Mouse (Mus musculus) adrenal gland, postnatal 25 days (tissue): Measurements from ENCODE around the gene Epdr1. TPM values are rescaled to one million over a fixed set of nuclear protein-coding genes. Genes with fewer than 3 reads are reported as not detected.

ENCODE experiments used
- DNase-seq: peaks from one replicate; pipeline ENCODE4 v3.0.0; 2021; ENCODE audit warnings: mixed read lengths
- long read RNA-seq: library from polyadenylated mRNA; stranded (forward); transcript quantifications from one replicate; pipeline ENCODE4 v2.0.0, GENCODE M21; 2021
- total RNA-seq: library from RNA; stranded (reverse); gene quantifications from 2 replicates; pipeline ENCODE4 v1.2.3, GENCODE M21; 2021

Epdr1 gene
- 13.8 and 17.8 TPM in 2 replicates for total RNA-seq
- long read RNA-seq, transcript Epdr1-201 (3 exons, 2,363 nt) = major isoform, 34 of 37 reads
- long read RNA-seq, partial matches to known transcripts = 2 of 37 reads
- long read RNA-seq, other reads (novel, unspliced or antisense) = 1 of 37 reads

- DNase-seq = peak; percentile 61
Measured at GRCm38 (mm10) chr13:19619216-19619927, at the start of gene Epdr1. Gene Epdr1, minus strand, starts transcription at chr13:19619927.

GRCm38 (mm10) chr13:19668355-19669140, 48.8 kb upstream of the Epdr1 start:
- no peak for DNase-seq

GRCm38 (mm10) chr13:19652405-19652804, 32.7 kb upstream of the Epdr1 start:
- DNase-seq = no peak

GRCm38 (mm10) chr13:19649824-19650223, 30.1 kb upstream of the Epdr1 start:
- no peak for DNase-seq

GRCm38 (mm10) chr13:19644225-19644624, 24.5 kb upstream of the Epdr1 start:
- no peak for DNase-seq

GRCm38 (mm10) chr13:19643519-19643918, 23.8 kb upstream of the Epdr1 start:
- no peak for DNase-seq

- DNase-seq = no peak
Measured at GRCm38 (mm10) chr13:19640203-19640851, 20.6 kb upstream of the Epdr1 start.

GRCm38 (mm10) chr13:19636131-19636530, 16.4 kb upstream of the Epdr1 start:
- DNase-seq = no peak

- no peak for DNase-seq
Measured at GRCm38 (mm10) chr13:19630768-19631709, 11.3 kb upstream of the Epdr1 start.

GRCm38 (mm10) chr13:19626473-19626872, 6.7 kb upstream of the Epdr1 start:
- DNase-seq = no peak

GRCm38 (mm10) chr13:19624632-19625320, 5.0 kb upstream of the Epdr1 start:
- no peak for DNase-seq

- DNase-seq = no peak
Measured at GRCm38 (mm10) chr13:19623228-19623905, 3.6 kb upstream of the Epdr1 start.

GRCm38 (mm10) chr13:19622573-19623227, 3.0 kb upstream of the Epdr1 start, which contains the start of gene Sfrp4:
Gene Sfrp4, plus strand, starts transcription at chr13:19623104.
- peak; percentile 53 for DNase-seq

- DNase-seq = no peak
Measured at GRCm38 (mm10) chr13:19618841-19619215, 899 bp downstream of the Epdr1 start.

GRCm38 (mm10) chr13:19618081-19618480, 1.6 kb downstream of the Epdr1 start:
- no peak for DNase-seq

- no peak for DNase-seq
Measured at GRCm38 (mm10) chr13:19614311-19614710, 5.4 kb downstream of the Epdr1 start.

GRCm38 (mm10) chr13:19613426-19613825, 6.3 kb downstream of the Epdr1 start:
- no peak for DNase-seq

- DNase-seq = no peak
Measured at GRCm38 (mm10) chr13:19612963-19613362, 6.8 kb downstream of the Epdr1 start.

GRCm38 (mm10) chr13:19612348-19612747, 7.4 kb downstream of the Epdr1 start:
- no peak for DNase-seq

- DNase-seq = no peak
Measured at GRCm38 (mm10) chr13:19608120-19608519, 11.6 kb downstream of the Epdr1 start.
